Mouse (Mus musculus) heart, postnatal 14 days (tissue): ENCODE results near the gene Capns2. TPM values are rescaled to one million over a fixed set of nuclear protein-coding genes. Genes with fewer than 3 reads are reported as not detected.

ENCODE experiments used
- DNase-seq, 2 experiments: peaks; one replicate each; pipeline ENCODE4 v3.0.0; 2021 to 2022
- intact Hi-C: fragments of 180-260 bp; cut with DNase I; formaldehyde crosslinking; loops from one replicate; pipeline ENCODE4 v1.15.1; 2025
- microRNA-seq, 2 experiments: library from miRNA; unstranded; fragments of <30 nt; microRNA quantifications; one replicate each; pipeline ENCODE4 v1.2.0; 2021 to 2022
- total RNA-seq, 2 experiments: library from RNA; stranded (reverse); gene quantifications; 2 replicates each; pipeline ENCODE4 v1.2.3; 2021

The Capns2 gene
- total RNA-seq, 2 experiments from 2014 or later: 0.22 to 0.29 TPM

DNA sequence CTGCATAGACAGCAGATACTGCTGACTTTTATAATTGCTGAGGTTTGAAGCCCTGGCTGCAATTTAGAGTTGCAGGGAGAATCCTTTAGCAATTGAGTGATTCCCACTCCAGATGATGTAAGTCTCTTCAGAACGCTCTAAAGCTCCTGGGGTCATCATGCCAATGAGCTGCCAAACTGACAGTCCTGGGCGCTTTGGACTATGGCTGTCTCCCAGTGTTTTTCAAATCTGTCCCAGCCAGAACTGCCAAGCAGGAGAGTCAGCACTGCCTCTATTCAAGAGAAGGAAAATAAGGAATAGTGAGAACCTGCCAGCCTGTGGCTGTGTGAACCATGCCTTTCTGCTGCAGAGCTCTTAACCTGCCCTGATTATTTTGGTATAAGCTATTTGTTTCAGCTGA lies 1.8 kb downstream of the Capns2 start:
- intact Hi-C loops: no loop called here
- DNase-seq: peak in 1 of 2 experiments; percentile 14

DNA sequence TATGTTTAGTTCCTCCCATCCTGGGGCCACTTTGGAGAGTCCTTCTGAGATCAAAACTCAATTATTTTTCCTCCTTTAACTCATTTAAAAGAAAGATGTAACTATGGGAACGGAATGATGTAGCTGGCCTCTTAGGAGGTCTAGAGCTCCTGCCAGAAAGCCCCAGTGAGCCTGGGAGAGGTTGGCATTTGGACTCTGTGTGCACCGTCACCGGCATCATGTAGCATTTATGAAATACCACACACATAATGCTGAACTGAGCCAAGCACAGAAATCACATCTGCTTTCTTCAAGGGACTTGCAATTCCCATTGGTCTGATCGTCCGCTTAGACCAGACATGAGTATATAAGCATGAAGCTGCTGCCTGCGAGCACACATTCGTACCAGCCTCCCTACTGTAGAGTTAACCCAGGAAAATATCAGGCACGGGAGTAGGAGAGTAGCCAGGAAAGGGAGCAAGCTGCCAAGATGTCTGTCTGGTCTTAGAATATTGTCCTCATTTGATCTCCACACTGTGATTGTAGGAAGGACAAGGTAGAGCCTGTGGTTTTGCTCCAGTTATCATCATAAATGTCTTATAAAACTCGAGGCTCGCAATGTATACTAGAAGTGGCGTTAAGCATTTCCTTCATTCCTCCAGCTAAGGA lies 2.4 kb downstream of the Capns2 start:
- DNase-seq: no peak
- intact Hi-C loops: no loop called here

DNA sequence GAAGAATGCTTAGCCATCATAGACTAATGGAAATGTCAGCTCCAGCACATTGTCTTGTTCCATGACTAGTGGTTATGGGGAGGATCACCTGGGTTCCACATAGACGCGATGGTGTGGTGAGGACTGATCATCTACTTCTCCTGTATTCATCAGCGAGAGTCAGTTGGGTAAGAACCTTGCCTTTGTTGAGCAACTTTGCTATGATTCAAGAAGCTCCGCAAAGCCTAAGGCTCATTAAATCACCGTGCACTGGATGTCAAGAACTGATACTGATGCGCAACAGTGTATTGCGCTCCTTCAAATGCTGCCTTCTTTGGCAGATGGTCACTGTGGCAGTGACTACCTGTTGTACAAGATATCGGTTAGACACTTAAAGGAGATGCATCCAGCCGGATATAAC lies 5.3 kb downstream of the Capns2 start:
- no peak for DNase-seq
- intact Hi-C loops: no loop called here

DNA sequence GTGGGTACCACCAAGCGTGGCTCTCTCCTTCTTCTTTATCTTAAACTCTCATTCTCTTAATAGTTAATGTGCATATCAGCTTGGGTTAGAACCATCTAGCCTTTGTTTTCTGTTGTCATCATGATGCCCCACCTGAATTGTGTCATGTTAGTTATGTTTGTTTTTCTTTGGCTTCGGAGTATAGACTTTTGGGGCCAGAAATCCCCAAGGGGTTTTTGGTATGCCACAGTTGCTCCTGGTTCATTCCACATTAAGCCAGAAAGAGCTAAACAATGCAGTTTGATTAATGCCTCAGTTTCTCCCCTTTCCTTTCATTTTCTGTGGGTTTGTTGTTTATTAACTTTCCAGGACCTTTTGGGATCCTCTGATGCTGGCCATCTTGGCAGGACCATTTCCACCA lies 7.2 kb downstream of the Capns2 start:
- DNase-seq: no peak
- intact Hi-C loops: no loop called here

DNA sequence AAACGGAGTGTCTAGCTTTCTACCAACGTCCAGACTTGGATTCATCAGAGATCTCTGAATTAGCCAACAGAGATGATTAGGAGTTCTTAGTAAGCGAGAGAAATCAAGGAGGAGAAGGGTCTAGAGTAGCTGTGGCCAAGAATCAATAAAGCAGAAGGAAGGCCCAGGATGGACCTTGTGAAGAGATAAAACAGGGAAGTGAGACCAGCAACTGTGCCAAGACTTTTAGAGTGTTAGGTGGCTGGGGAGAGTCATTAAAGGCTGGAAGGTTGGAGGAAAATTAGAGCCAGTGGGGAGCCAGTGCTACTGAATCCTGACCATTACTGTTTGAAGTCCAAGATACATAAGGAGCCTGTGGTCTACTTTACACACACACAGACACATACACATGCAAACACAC lies 10.3 kb downstream of the Capns2 start:
- DNase-seq: no peak
- intact Hi-C loops: no loop called here

DNA sequence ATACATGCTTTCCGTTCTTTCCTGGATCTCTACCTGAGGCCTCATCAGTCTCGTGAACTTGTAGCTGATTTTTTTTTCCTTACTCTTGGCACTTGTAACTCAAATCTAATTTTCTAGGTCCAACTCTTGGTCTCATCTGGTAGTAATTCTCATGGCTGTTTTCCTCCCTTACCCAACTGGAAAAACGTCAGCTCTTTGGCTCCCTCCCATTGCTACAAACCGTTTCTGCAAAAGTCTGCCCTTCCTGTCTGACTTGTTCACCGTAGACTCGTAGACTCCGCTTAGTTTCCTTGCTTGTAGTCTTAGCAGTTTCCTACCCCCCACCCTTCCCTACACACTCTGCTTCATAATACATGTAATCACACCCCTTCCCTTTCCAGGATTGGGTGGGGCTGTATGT lies 12.2 kb downstream of the Capns2 start:
- intact Hi-C loops: no loop called here
- DNase-seq: no peak

DNA sequence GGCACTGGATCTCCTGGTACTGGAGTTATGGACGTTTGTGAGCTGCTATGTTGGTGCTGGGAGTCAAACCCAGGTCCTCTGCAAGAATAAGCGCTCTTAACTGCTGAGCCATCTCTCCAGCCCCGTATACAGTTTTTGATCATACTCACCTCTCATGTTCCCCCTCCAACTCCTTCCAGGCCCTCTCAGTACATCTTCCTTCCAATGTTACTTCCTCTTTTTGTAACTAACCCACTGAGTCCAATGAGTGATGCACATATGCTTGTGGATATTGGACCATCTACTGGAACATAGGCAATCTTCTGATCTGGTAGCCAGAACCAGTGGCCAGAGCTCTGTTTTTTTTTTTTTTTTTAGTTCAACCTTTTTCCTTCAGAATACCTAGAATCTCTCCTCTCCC lies 14.9 kb downstream of the Capns2 start:
- intact Hi-C loops: no loop called here

DNA sequence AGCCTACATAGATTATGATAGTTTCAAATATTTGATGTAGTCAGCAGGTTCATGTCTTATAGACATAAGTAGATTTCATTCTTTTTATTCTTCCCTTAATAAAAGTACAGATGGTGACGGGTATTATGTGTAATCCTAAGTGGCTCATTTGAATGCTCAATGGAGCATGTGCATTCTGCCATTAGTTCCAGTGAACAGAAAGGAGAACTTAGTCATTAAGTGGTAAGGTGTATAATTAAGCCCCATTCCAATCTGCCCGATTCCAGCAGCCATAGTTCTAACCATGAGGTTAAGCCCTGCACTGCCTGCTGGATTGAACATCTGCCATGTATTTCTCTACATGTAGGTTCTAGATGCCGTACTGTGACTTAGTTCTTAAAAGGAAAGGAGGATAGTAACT lies 20.6 kb downstream of the Capns2 start:
- intact Hi-C loops: no loop called here
- no peak for DNase-seq

More for the DNA sequence above, 14.9 kb downstream of the Capns2 start:
- DNase-seq: no peak

DNA sequence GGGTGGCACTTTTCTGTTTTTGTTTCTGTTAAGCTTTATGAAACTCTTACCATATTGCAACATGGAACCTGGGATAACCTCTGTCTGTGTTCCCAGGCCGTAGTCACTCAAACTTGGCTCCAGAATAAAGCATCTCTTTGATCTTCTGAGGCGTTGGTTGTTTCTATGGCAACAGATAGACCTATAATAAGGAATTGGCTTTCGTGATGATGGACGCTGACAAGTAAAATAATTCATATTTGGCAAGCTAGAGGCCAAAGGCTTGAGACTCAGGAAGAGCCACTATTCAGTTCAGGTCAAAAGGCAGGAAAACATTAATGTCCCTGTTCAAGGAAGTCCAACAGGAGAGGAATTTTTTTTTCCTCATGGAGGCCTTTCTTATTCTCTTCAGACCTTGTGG lies 27.8 kb downstream of the Capns2 start:
- intact Hi-C loops: no loop called here
- DNase-seq: no peak

DNA sequence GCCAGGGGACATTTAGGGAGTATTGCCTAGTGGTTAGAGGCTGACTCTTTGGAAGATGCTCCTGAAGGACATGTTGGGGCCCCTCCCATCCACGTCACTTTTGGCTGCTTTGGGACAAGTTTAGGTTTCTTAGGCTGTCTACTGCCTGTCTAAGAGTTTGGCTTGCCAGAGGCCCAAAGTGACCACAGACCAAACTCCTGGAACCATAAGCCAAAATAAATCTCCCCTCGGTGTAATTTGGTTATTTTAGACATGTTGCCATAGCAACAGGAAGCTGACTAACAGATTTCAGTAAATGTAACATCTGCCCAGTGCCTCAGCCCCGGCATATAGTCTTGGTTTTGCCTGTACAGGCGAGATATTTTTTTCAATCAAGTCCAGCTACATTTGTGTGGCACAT lies 36.8 kb downstream of the Capns2 start:
- DNase-seq: no peak
- intact Hi-C loops: no loop called here

DNA sequence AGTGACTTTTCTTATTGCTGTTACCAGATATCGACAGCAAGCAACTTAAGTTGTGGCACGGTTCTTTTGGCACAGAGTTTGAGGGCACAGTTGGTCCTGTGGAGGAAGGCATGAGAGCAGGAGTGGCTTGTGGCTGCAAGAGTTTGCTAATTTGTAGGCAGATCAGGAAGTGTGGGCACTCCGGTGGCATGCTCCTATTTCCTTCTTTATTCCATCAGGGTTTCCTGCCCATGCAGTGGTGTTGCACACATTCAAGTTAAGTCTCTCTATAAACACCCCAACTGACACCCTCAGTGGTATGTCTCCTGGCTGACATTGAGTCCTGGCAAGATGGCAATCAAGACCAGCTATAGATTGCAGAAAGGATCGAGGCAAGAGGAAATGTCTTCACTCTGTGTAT lies 47.9 kb downstream of the Capns2 start:
- no peak for DNase-seq
- intact Hi-C loops: no loop called here

DNA sequence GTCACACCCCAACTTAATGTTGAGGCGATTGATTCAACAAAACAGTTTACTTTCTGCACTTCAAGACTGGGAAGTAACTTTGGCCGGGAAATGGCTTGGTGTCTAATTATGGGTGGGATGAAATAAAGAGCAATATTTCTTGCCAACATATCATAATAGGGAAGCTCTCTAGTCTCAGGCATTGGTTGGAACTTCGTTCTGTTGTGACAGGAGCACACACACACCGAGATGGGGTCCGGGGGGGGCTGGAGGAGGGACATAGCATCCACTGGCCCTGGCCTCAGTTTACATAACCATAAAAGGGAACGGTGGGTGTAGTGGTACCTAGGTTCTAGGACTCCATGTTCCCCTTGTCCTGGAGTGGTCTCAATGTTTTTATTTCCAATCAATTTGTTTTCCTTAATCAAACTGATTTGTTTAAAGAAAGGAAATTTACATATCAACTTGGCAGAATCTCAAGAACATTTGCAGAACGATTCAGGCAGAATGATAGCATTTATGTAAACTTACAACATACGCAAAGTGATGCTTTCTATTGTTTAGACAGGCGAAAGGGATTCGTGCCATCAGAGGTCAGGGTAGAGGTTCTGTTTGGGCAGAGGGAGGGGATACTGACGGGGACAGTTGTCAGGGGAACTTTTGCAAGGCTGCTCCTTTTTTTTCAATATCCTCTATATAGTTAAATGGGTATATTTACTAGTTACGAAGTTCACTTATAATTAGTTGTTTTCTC lies 49.6 kb downstream of the Capns2 start:
- no peak for DNase-seq
- intact Hi-C loops: no loop called here

Small RNA genes within 50 kb of the gene (microRNA-seq; reads per million reads assigned to microRNA genes)
- 0 reads per million in 2 experiments for gene Gm22151

Other genes starting within 250 kb of the Capns2 start
- not detected for gene Irx6, start 227.1 kb upstream of the Capns2 start, total RNA-seq
- 100 to 1,000 TPM; 132 to 154 TPM for gene Mmp2, start 74.1 kb upstream of the Capns2 start, total RNA-seq
- 1 to 10 TPM; 1.6 to 1.9 TPM for gene Lpcat2, start 46.1 kb upstream of the Capns2 start, total RNA-seq
- gene Slc6a2, start 58.7 kb downstream of the Capns2 start, total RNA-seq: under 1 TPM; 0.07 to 0.19 TPM
- gene Ces1a, start 146.8 kb downstream of the Capns2 start, total RNA-seq: not detected
- not detected for gene Ces1b, start 178.6 kb downstream of the Capns2 start, total RNA-seq
- gene Ces1c, start 229.9 kb downstream of the Capns2 start, total RNA-seq: not detected